Mouse (Mus musculus) liver, embryonic 12.5 days (tissue): ENCODE results near the gene Trpc4ap. TPM values are rescaled to one million over a fixed set of nuclear protein-coding genes. Genes with fewer than 3 reads are reported as not detected.
A peak's percentile ranks its signal among the peaks of the same experiment; 100 is the strongest.

Source experiments
- microRNA counts: library from miRNA; unstranded; fragments of <30 nt; microRNA quantifications from one replicate; lab custom pipeline; 2017
- microRNA-seq: library from miRNA; unstranded; fragments of <30 nt; microRNA quantifications from one replicate; pipeline ENCODE4, GENCODE M21; 2017
- polyA plus RNA-seq: library from polyadenylated mRNA; unstranded; fragments of >200 nt; fragmentation: Nextera tagmentation; extraction: Ambion mirVana; gene quantifications from 2 replicates; pipeline ENCODE4 v1.2.1, GENCODE M21; 2016

Gene Trpc4ap
- polyA plus RNA-seq, 1 experiment from 2014 or later = 80.9 TPM

MicroRNAs encoded within 50 kb of the gene (microRNA counts, 519-probe panel; counts per million panel counts)
- microRNA mmu-miR-499 (lab: Ali Mortazavi, UCI) = 3,856 counts per million, percentile 77 among the panel's probes with 10 or more counts

Small RNA genes lying within 50 kb of the gene (microRNA-seq; reads per million reads assigned to microRNA genes)
- gene Mir499 = 351 reads per million, percentile 63 among the genes with 10 or more reads in this experiment

Other genes with a start within 250 kb of the Trpc4ap start
- gene Ncoa6, start 218.5 kb downstream of the Trpc4ap start, polyA plus RNA-seq = 9.2 and 10.4 TPM in 2 replicates
- 25.1 and 27.1 TPM in 2 replicates for gene Acss2, start 174.4 kb downstream of the Trpc4ap start, polyA plus RNA-seq
- 0.54 and 0.86 TPM in 2 replicates for gene Ggt7, start 174.1 kb downstream of the Trpc4ap start, polyA plus RNA-seq
- 64.0 and 64.1 TPM in 2 replicates for gene Gss, start 99.6 kb downstream of the Trpc4ap start, polyA plus RNA-seq
- 6.0 TPM in 2 replicates for gene Myh7b, start 81.2 kb downstream of the Trpc4ap start, polyA plus RNA-seq
- gene Edem2, start 37.1 kb upstream of the Trpc4ap start, polyA plus RNA-seq = 24.6 and 25.1 TPM in 2 replicates
- not detected in 2 replicates for gene Gm17581, start 43.5 kb upstream of the Trpc4ap start, polyA plus RNA-seq
- 1.2 and 1.5 TPM in 2 replicates for gene Procr, start 58.7 kb upstream of the Trpc4ap start, polyA plus RNA-seq
- gene Mmp24, start 83.0 kb upstream of the Trpc4ap start, polyA plus RNA-seq = 0.04 TPM in 1 of 2 replicates, not detected in the other
- 6.0 and 6.6 TPM in 2 replicates for gene BC029722, start 127.0 kb upstream of the Trpc4ap start, polyA plus RNA-seq
- 186 and 198 TPM in 2 replicates for gene Eif6, start 134.5 kb upstream of the Trpc4ap start, polyA plus RNA-seq
- 0.04 and 0.07 TPM in 2 replicates for gene Fam83c, start 142.5 kb upstream of the Trpc4ap start, polyA plus RNA-seq
- 51.0 and 56.6 TPM in 2 replicates for gene Uqcc1, start 237.9 kb upstream of the Trpc4ap start, polyA plus RNA-seq
- gene Gm15557, start 248.3 kb upstream of the Trpc4ap start, polyA plus RNA-seq = not detected in 2 replicates